Mouse (Mus musculus) myocyte (in vitro differentiated cells): Measurements from ENCODE around the gene Trpm3. TPM values are rescaled to one million over a fixed set of nuclear protein-coding genes. Genes with fewer than 3 reads are reported as not detected.

ENCODE experiments used
- H3K27me3 ChIP-seq: one replicate; pipeline ENCODE4 v1.6.1; 2011; ENCODE audit not compliant: control insufficient read depth, insufficient read depth, insufficient read length
- H3K36me3 ChIP-seq: one replicate; pipeline ENCODE4 v1.6.1; 2011; ENCODE audit not compliant: control insufficient read depth, insufficient read depth
- H3K4me2 ChIP-seq: one replicate; pipeline ENCODE4 v1.6.1; 2011; ENCODE audit warnings: low read depth, control low read depth
- H3K4me3 ChIP-seq: one replicate; pipeline ENCODE4 v1.5.1; 2011; ENCODE audit warnings: mild to moderate bottlenecking, control low read depth, moderate library complexity
- H3K79me2 ChIP-seq: one replicate; pipeline ENCODE4 v1.6.1; 2011; ENCODE audit not compliant: control insufficient read depth, insufficient read depth
- H3ac ChIP-seq: one replicate; pipeline ENCODE4 v1.6.1; 2011; ENCODE audit not compliant: control insufficient read depth, insufficient read length
- CEBPB ChIP-seq: IDR thresholded peaks from 2 replicates; pipeline ENCODE4 v1.6.1; 2011; ENCODE audit warnings: mild to moderate bottlenecking, moderate library complexity; ENCODE audit not compliant: poor library complexity, insufficient read depth, severe bottlenecking
- E2F4 ChIP-seq: IDR thresholded peaks from one replicate; pipeline ENCODE4 v1.6.1; 2011; ENCODE audit warnings: mild to moderate bottlenecking, control low read depth, moderate library complexity; ENCODE audit not compliant: insufficient read depth
- MAX ChIP-seq: IDR thresholded peaks from one replicate; pipeline ENCODE4 v1.6.1; 2011; ENCODE audit warnings: low read depth, mild to moderate bottlenecking, control low read depth
- MYOD1 ChIP-seq, 3 experiments: IDR thresholded peaks; one replicate each; pipeline ENCODE4 v1.6.1; 2011; ENCODE audit warnings: control low read depth in 2 of 3, low read depth in 2 of 3, mild to moderate bottlenecking in 2 of 3, moderate library complexity in 1 of 3; ENCODE audit not compliant: insufficient read length in 2 of 3, control insufficient read depth in 1 of 3
- MYOG ChIP-seq, 3 experiments: IDR thresholded peaks; one replicate each; pipeline ENCODE4 v1.6.1; 2011; ENCODE audit warnings: control low read depth in 2 of 3, low read depth in 2 of 3, mild to moderate bottlenecking in 2 of 3; ENCODE audit not compliant: insufficient read length in 2 of 3, control insufficient read depth in 1 of 3, insufficient read depth in 1 of 3
- POLR2A ChIP-seq: IDR thresholded peaks from one replicate; pipeline ENCODE4 v1.6.1; 2011; ENCODE audit warnings: low read depth, mild to moderate bottlenecking, control low read depth, moderate library complexity; ENCODE audit not compliant: insufficient read length
- POLR2AphosphoS2 ChIP-seq: IDR thresholded peaks from one replicate; pipeline ENCODE4 v1.6.1; 2011; ENCODE audit warnings: low read depth, control low read depth; ENCODE audit not compliant: insufficient read length
- REST ChIP-seq: IDR thresholded peaks from one replicate; pipeline ENCODE4 v1.6.1; 2011; ENCODE audit warnings: mild to moderate bottlenecking, control low read depth, moderate library complexity; ENCODE audit not compliant: insufficient read depth, insufficient read length
- SRF ChIP-seq: IDR thresholded peaks from one replicate; pipeline ENCODE4 v1.6.1; 2011; ENCODE audit warnings: low read depth; ENCODE audit not compliant: control insufficient read depth, insufficient read length
- TCF12 ChIP-seq: IDR thresholded peaks from one replicate; pipeline ENCODE4 v1.6.1; 2011; ENCODE audit warnings: mild to moderate bottlenecking, control low read depth; ENCODE audit not compliant: poor library complexity, insufficient read depth, severe bottlenecking
- TCF3 ChIP-seq: IDR thresholded peaks from one replicate; pipeline ENCODE4 v1.6.1; 2011; ENCODE audit warnings: low read depth, control low read depth; ENCODE audit not compliant: insufficient read length
- USF1 ChIP-seq: IDR thresholded peaks from one replicate; pipeline ENCODE4 v1.6.1; 2011; ENCODE audit warnings: low read depth, mild to moderate bottlenecking, control low read depth, moderate library complexity
- polyA plus RNA-seq: library from polyadenylated mRNA; unstranded; fragments of >200 nt; fragmentation: generic; extraction: Trizol; gene quantifications from one replicate; pipeline ENCODE4 v1.2.1, GENCODE M21; 2012; ENCODE audit warnings: missing spikeins

Gene Trpm3
- polyA plus RNA-seq, 1 experiment: 0.05 TPM

DNA sequence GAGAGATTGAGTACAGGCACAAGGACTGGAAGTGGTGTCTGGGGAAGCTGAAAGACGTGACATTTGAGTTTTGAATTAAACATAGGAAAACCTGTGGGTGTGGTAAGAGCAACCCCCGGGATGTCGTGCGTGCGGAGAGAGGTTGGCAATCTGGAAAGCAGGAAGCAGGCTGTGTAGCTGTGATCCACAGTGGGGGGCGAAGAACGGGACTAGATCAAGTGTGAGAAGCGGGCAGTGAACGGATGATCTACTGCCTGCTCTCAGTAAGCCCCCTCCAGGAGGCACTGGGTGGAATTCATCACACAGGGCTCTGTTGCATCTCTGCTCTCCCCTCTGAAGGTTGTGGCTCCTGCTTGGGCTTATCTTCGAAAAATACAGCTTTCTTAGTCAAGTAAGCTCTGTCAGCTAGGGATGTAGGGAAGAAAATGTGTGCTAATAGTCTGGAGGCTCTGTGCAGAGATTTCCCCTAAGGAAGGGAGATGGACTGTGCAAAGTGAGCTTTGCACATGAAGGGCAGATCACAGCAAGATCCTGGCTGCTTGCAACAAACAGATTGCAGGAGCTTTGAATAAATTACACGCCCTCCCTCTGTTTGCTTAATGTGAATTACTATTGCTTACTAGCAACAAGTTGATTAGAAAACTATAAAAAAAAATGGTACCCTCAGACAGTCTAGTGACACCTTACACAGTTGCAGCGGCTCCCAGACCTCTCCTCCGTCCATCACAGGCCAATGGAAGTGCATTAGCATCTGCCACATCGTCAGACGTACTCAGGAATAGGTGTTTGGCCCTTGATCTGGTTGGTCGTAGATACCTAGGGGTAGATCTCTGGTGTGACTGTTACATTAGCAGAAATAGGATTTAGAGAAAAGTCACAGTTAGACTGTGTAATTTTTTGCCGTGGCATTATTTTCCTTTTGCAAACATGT lies 164.4 kb downstream of the Trpm3 start:
- H3K4me2 ChIP-seq: no peak overlapping the region
- H3K36me3 ChIP-seq: no peaks in the 10 kb centered on the region
- H3K27me3 ChIP-seq: no peaks in the 10 kb centered on the region
- H3K79me2 ChIP-seq: no peaks in the 10 kb centered on the region
- TF ChIP-seq E2F4: no peak
- TF ChIP-seq SRF: no peak
- no peak for TF ChIP-seq POLR2AphosphoS2
- TF ChIP-seq CEBPB: no peak
- no peak for TF ChIP-seq USF1
- TF ChIP-seq MYOD1 (IDR thresholded peaks at IDR 0.05; ENCODE audit: control insufficient read depth in 1 of 3, insufficient read length in 2 of 3, low read depth in 2 of 3): no peak
- no peak for TF ChIP-seq MAX
- no peak for TF ChIP-seq MYOG (IDR thresholded peaks at IDR 0.05; ENCODE audit: control insufficient read depth in 1 of 3, insufficient read depth in 1 of 3, insufficient read length in 2 of 3, low read depth in 2 of 3)
- TF ChIP-seq REST: no peak
- no peak for TF ChIP-seq POLR2A
- no peak for TF ChIP-seq TCF12
- no peak for TF ChIP-seq TCF3
- no peak overlapping the region for H3K4me3 ChIP-seq
- H3ac ChIP-seq: no peak overlapping the region

DNA sequence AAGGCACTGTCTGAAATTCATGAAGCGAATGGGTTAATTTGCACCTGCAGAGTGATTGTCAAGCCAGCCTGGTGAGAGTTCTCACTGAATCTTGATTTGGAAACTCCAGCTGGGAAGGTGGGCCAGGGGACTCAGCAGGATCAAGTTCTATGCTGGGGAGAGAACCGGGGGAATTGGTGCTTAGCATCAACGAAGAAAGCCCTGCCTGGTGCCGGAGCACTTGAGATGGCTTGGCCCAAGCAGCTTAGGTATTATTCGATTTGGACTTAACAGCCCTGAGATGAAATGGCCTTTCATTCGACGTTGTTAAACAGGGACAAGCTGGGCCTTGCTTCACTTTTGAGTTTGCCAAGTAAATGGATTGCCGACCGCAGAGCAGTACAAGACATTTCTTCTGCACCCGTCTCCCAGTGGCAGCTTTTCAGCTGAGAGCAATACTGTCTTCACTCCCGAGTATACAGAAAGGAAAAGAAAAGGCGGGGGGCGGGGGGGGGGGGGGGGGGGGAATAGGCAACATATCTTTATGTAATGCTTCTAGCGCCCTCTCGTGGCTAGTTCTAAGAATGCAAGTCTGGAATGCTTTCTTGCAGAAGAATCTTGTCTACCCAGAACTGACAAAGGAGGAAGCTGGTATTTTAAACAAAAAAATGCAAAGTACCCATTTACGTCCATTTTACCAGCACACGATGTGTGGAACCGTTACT lies 165.3 kb downstream of the Trpm3 start:
- Histone ChIP-seq H3K79me2 (no peaks in the 10 kb centered on the region), H3K4me2 (peak overlapping the region; percentile 53), H3ac (no peak overlapping the region), H3K36me3 (no peaks in the 10 kb centered on the region), H3K27me3 (no peaks in the 10 kb centered on the region), H3K4me3 (no peak overlapping the region)
- TF ChIP-seq MYOD1 (IDR thresholded peaks at IDR 0.05; ENCODE audit: control insufficient read depth in 1 of 3, insufficient read length in 2 of 3, low read depth in 2 of 3): no peak
- no peak for TF ChIP-seq CEBPB
- no peak for TF ChIP-seq TCF12
- no peak for TF ChIP-seq TCF3
- no peak for TF ChIP-seq E2F4
- no peak for TF ChIP-seq REST
- no peak for TF ChIP-seq POLR2AphosphoS2

DNA sequence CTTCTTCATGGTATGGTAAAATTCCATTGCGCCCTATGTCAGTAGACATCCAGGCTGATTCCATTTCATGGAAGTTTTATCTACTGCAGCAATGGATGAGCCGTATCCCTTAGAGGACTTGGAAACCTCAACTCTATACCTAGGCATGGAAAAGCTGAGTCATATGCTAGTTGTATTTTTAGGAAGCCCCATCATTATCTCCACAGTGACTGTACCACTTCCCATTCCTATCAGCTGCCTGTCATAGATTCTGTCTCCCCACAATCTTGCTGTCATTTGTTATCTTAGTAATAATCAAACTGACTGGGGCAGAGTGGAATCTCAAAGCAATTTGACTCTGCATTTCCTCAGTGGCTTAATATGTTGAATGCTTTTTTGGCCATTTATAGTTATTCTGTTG lies 169.2 kb downstream of the Trpm3 start:
- Histone ChIP-seq H3K27me3 (no peaks in the 10 kb centered on the region), H3ac (no peak overlapping the region), H3K4me2 (no peak overlapping the region), H3K79me2 (no peaks in the 10 kb centered on the region), H3K4me3 (no peak overlapping the region), H3K36me3 (no peaks in the 10 kb centered on the region)
- TF ChIP-seq POLR2AphosphoS2: no peak
- no peak for TF ChIP-seq TCF3
- TF ChIP-seq SRF: no peak
- TF ChIP-seq E2F4: no peak
- TF ChIP-seq POLR2A: no peak
- no peak for TF ChIP-seq MYOG (IDR thresholded peaks at IDR 0.05; ENCODE audit: control insufficient read depth in 1 of 3, insufficient read depth in 1 of 3, insufficient read length in 2 of 3, low read depth in 2 of 3)

DNA sequence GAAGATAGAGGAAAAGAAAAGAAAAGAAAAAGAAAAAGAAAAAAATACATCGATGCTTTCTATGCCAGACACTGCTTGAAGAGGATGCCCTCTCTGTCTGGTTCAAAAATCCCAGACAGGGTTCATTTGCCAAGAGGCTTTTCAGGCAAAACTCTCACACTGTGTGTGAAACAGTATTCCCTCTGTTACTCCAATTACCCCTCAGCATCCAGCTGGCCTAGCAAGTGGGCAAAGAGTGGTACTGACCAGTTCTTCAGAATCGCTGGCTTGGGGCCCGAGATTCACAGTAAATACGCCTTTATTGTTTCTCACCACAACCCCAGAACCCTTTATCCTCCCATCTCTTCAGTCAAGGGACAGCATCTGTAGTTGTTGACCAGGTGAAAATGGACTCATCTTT lies 178.5 kb downstream of the Trpm3 start:
- H3K79me2 ChIP-seq: no peaks in the 10 kb centered on the region
- TF ChIP-seq USF1 (no peak), CEBPB (no peak), MYOD1 (IDR thresholded peaks at IDR 0.05; ENCODE audit: control insufficient read depth in 1 of 3, insufficient read length in 2 of 3, low read depth in 2 of 3) (no peak), MYOG (IDR thresholded peaks at IDR 0.05; ENCODE audit: control insufficient read depth in 1 of 3, insufficient read depth in 1 of 3, insufficient read length in 2 of 3, low read depth in 2 of 3) (no peak)
- H3K4me3 ChIP-seq: no peak overlapping the region
- H3K36me3 ChIP-seq: no peaks in the 10 kb centered on the region
- no peaks in the 10 kb centered on the region for H3K27me3 ChIP-seq
- H3ac ChIP-seq: no peak overlapping the region
- H3K4me2 ChIP-seq: no peak overlapping the region

DNA sequence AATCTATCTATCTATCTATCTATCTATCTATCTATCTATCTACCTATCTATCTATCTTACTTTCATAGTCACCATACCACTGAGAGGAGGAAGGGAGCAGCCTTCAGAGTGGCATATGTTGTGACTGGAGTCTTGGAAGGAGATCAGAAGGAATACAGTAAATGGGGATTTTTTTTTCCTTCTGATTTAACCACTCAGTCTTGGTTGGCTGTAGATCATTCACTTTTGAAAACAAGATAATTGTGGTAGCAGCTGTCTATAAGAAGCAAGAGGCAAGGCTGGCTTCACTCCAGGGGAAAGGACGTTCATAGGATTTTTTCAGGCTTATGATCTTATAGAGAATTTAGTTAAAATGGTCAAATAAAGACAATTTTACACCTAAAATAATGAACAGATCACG lies 188.0 kb downstream of the Trpm3 start:
- TF ChIP-seq REST (no peak), MAX (no peak), CEBPB (no peak), USF1 (no peak), SRF (no peak), POLR2A (no peak), MYOD1 (IDR thresholded peaks at IDR 0.05; ENCODE audit: control insufficient read depth in 1 of 3, insufficient read length in 2 of 3, low read depth in 2 of 3) (no peak)
- no peaks in the 10 kb centered on the region for H3K27me3 ChIP-seq
- no peak overlapping the region for H3K4me3 ChIP-seq
- no peaks in the 10 kb centered on the region for H3K79me2 ChIP-seq
- H3K4me2 ChIP-seq: no peak overlapping the region
- H3K36me3 ChIP-seq: no peaks in the 10 kb centered on the region
- no peak overlapping the region for H3ac ChIP-seq
